Mouse (Mus musculus) layer of hippocampus, adult 2 months (tissue): ENCODE results near the gene Fbxl18. TPM values are rescaled to one million over a fixed set of nuclear protein-coding genes. Genes with fewer than 3 reads are reported as not detected.
"Not testable (repeated sequence)": the region's sequence is repeated elsewhere in the genome, so short reads cannot be mapped to it uniquely, and the experiment has no call there.

Source experiments
- DNase-seq, 2 experiments: peaks; one replicate each; pipeline ENCODE4 v3.0.0; 2022; ENCODE audit warnings: low spot score in 2 of 2
- H3K27ac ChIP-seq: fragments of 200-600 bp; 2 replicates; pipeline ENCODE4 v1.8.1; 2022
- H3K4me3 ChIP-seq: fragments of 200-600 bp; 2 replicates; pipeline ENCODE4 v1.8.1; 2022; ENCODE audit warnings: mild to moderate bottlenecking
- CTCF ChIP-seq: fragments of 200-600 bp; conservative IDR thresholded peaks from 2 replicates; pipeline ENCODE4 v1.8.1; 2022; ENCODE audit warnings: antibody characterized with exemption, mild to moderate bottlenecking, moderate library complexity
- total RNA-seq, 2 experiments: library from RNA; stranded (reverse); gene quantifications; 2 replicates each; pipeline ENCODE4 v1.2.3; 2021

Fbxl18 gene
- total RNA-seq, 2 experiments from 2014 or later, result 36.7 to 39.9 TPM

- no peak overlapping the region for H3K4me3 ChIP-seq
- TF ChIP-seq CTCF, result peak; percentile 52
- H3K27ac ChIP-seq, result peak overlapping the region; percentile 59; the same call in 1 of the 2 replicates
- peak in 1 of 2 experiments; percentile 56 for DNase-seq
These were observed 25.8 kb downstream of the Fbxl18 start for GRCm38 (mm10) chr5:142869463-142869862.

- Histone ChIP-seq H3K4me3 (no peak overlapping the region), H3K27ac (peak overlapping the region; percentile 81)
- DNase-seq, result peak; percentile 81 to 87
- TF ChIP-seq CTCF, result peak; percentile 25
These were observed 37.4 kb downstream of the Fbxl18 start for GRCm38 (mm10) chr5:142857763-142858229.

- Histone ChIP-seq H3K4me3 (no peak overlapping the region), H3K27ac (no peak overlapping the region)
- TF ChIP-seq CTCF, result peak; percentile 63
- no peak for DNase-seq
These were observed 38.8 kb downstream of the Fbxl18 start for GRCm38 (mm10) chr5:142856408-142856807.

- peak; percentile 42 to 62 for DNase-seq
- Histone ChIP-seq H3K4me3 (no peak overlapping the region), H3K27ac (no peak overlapping the region)
- peak; percentile 80 for TF ChIP-seq CTCF
These were observed 40.3 kb downstream of the Fbxl18 start for GRCm38 (mm10) chr5:142854877-142855276.

- Histone ChIP-seq H3K4me3 (no peak overlapping the region), H3K27ac (no peak overlapping the region)
- DNase-seq, result no peak
- no peak for TF ChIP-seq CTCF
These were observed 41.6 kb downstream of the Fbxl18 start for GRCm38 (mm10) chr5:142853585-142853984.

- H3K4me3 ChIP-seq, result no peak overlapping the region
- H3K27ac ChIP-seq, result no peak overlapping the region
- no peak for DNase-seq
- TF ChIP-seq CTCF, result no peak
These were observed 43.6 kb downstream of the Fbxl18 start for GRCm38 (mm10) chr5:142851681-142852049.

GRCm38 (mm10) chr5:142850916-142851680 lies 44.1 kb downstream of the Fbxl18 start:
- no peak for TF ChIP-seq CTCF

GRCm38 (mm10) chr5:142850476-142850875 lies 44.7 kb downstream of the Fbxl18 start:
- no peak overlapping the region for H3K4me3 ChIP-seq
- DNase-seq, result no peak
- H3K27ac ChIP-seq, result no peak overlapping the region
- TF ChIP-seq CTCF, result no peak

More at GRCm38 (mm10) chr5:142850916-142851680, 44.1 kb downstream of the Fbxl18 start:
- no peak overlapping the region for H3K27ac ChIP-seq
- H3K4me3 ChIP-seq, result no peak overlapping the region
- no peak for DNase-seq

- no peak for TF ChIP-seq CTCF
- DNase-seq, result no peak
- Histone ChIP-seq H3K27ac (no peak overlapping the region), H3K4me3 (no peak overlapping the region)
These were observed 46.3 kb downstream of the Fbxl18 start for GRCm38 (mm10) chr5:142848911-142849310.

- TF ChIP-seq CTCF, result no peak
- no peak overlapping the region for H3K4me3 ChIP-seq
- no peak for DNase-seq
- no peak overlapping the region for H3K27ac ChIP-seq
These were observed 47.1 kb downstream of the Fbxl18 start for GRCm38 (mm10) chr5:142848149-142848548.

GRCm38 (mm10) chr5:142844467-142844866 lies 50.8 kb downstream of the Fbxl18 start:
- DNase-seq, result no peak
- no peak overlapping the region for H3K27ac ChIP-seq
- no peak overlapping the region for H3K4me3 ChIP-seq
- peak; percentile 70 for TF ChIP-seq CTCF

GRCm38 (mm10) chr5:142842137-142842642 lies 53.0 kb downstream of the Fbxl18 start:
- TF ChIP-seq CTCF, result peak; percentile 74
- H3K27ac ChIP-seq, result no peak overlapping the region
- no peak for DNase-seq
- H3K4me3 ChIP-seq, result no peak overlapping the region

- Histone ChIP-seq H3K4me3 (no peak overlapping the region), H3K27ac (no peak overlapping the region)
- no peak for DNase-seq
- TF ChIP-seq CTCF, result no peak
These were observed 53.7 kb downstream of the Fbxl18 start for GRCm38 (mm10) chr5:142841372-142842136.

GRCm38 (mm10) chr5:142837427-142837826 lies 57.8 kb downstream of the Fbxl18 start:
- H3K27ac ChIP-seq, H3K4me3 ChIP-seq, DNase-seq: not testable (repeated sequence)
